Mouse (Mus musculus): ENCODE measurements around the gene Osbpl9. TPM values are rescaled to one million over a fixed set of nuclear protein-coding genes. Genes with fewer than 3 reads are reported as not detected.

Osbpl9 gene
- polyA plus RNA-seq, 1 experiment from 2014 or later = 45.0 TPM

GRCm38 (mm10) chr4:109072891-109073290, 129.2 kb downstream of the Osbpl9 start:
- Histone ChIP-seq H3K9ac (ENCODE audit: low read length) (no peak overlapping the region), H3K4me2 (replicated peaks; ENCODE audit: low read depth) (no peak overlapping the region), H3K36me3 (ENCODE audit: control insufficient read depth, insufficient read depth, low read length) (peaks cover 12% of the 10 kb centered on the region), H3K27ac (replicated peaks) (no peak overlapping the region), H3K4me3 (ENCODE audit: low read depth, low read length) (no peak overlapping the region), H3K4me1 (replicated peaks; ENCODE audit: control insufficient read depth, insufficient read depth) (no peaks in the 10 kb centered on the region), H3K27me3 (ENCODE audit: control insufficient read depth, insufficient read depth, low read length) (no peaks in the 10 kb centered on the region), H3K9me3 (ENCODE audit: control insufficient read depth, low read length) (no peaks in the 10 kb centered on the region)
- WGBS = 84% methylated on average over 6 of the region's 6 CpGs
- no peak for TF ChIP-seq CTCF (IDR thresholded peaks at IDR 0.05; ENCODE audit: low read depth)
- no peak for TF ChIP-seq EP300 (optimal IDR thresholded peaks at IDR 0.05)
- DNase-seq (ENCODE audit: low spot score) = no peak
- ATAC-seq (ENCODE audit: low FRiP score, low TSS enrichment) = no peak

GRCm38 (mm10) chr4:109065714-109066113, 136.4 kb downstream of the Osbpl9 start:
- DNase-seq (ENCODE audit: low spot score) (no peak), ATAC-seq (ENCODE audit: low FRiP score, low TSS enrichment) (no peak)
- no peak overlapping the region for H3K4me2 ChIP-seq (replicated peaks; ENCODE audit: low read depth)
- H3K27ac ChIP-seq (replicated peaks) = no peak overlapping the region
- H3K9ac ChIP-seq (ENCODE audit: low read length) = no peak overlapping the region
- WGBS = 87% methylated on average over 5 of the region's 5 CpGs
- H3K9me3 ChIP-seq (ENCODE audit: control insufficient read depth, low read length) = no peaks in the 10 kb centered on the region
- no peaks in the 10 kb centered on the region for H3K4me1 ChIP-seq (replicated peaks; ENCODE audit: control insufficient read depth, insufficient read depth)
- no peak overlapping the region for H3K4me3 ChIP-seq (ENCODE audit: low read depth, low read length)
- H3K27me3 ChIP-seq (ENCODE audit: control insufficient read depth, insufficient read depth, low read length) = no peaks in the 10 kb centered on the region
- peaks cover 36% of the 10 kb centered on the region for H3K36me3 ChIP-seq (ENCODE audit: control insufficient read depth, insufficient read depth, low read length)
- no peak for TF ChIP-seq EP300 (optimal IDR thresholded peaks at IDR 0.05)
- no peak for TF ChIP-seq CTCF (IDR thresholded peaks at IDR 0.05; ENCODE audit: low read depth)

GRCm38 (mm10) chr4:109064941-109065340, 137.1 kb downstream of the Osbpl9 start:
- no peak overlapping the region for H3K27ac ChIP-seq (replicated peaks)
- H3K36me3 ChIP-seq (ENCODE audit: control insufficient read depth, insufficient read depth, low read length) = peaks cover 43% of the 10 kb centered on the region
- no peaks in the 10 kb centered on the region for H3K9me3 ChIP-seq (ENCODE audit: control insufficient read depth, low read length)

GRCm38 (mm10) chr4:109059255-109059821, 142.7 kb downstream of the Osbpl9 start:
- 66% methylated on average over 4 of the region's 4 CpGs for WGBS
- Histone ChIP-seq H3K4me1 (replicated peaks; ENCODE audit: control insufficient read depth, insufficient read depth) (no peaks in the 10 kb centered on the region), H3K9me3 (ENCODE audit: control insufficient read depth, low read length) (no peaks in the 10 kb centered on the region), H3K36me3 (ENCODE audit: control insufficient read depth, insufficient read depth, low read length) (peaks cover 54% of the 10 kb centered on the region), H3K4me3 (ENCODE audit: low read depth, low read length) (no peak overlapping the region), H3K4me2 (replicated peaks; ENCODE audit: low read depth) (no peak overlapping the region), H3K27ac (replicated peaks) (no peak overlapping the region), H3K27me3 (ENCODE audit: control insufficient read depth, insufficient read depth, low read length) (no peaks in the 10 kb centered on the region), H3K9ac (ENCODE audit: low read length) (no peak overlapping the region)
- no peak for DNase-seq (ENCODE audit: low spot score)
- no peak for TF ChIP-seq EP300 (optimal IDR thresholded peaks at IDR 0.05)
- no peak for TF ChIP-seq CTCF (IDR thresholded peaks at IDR 0.05; ENCODE audit: low read depth)
- ATAC-seq (ENCODE audit: low FRiP score, low TSS enrichment) = 0 out of 2 replicates have a peak, but pooled peaks have one; percentile 19

More at GRCm38 (mm10) chr4:109064941-109065340, 137.1 kb downstream of the Osbpl9 start:
- no peaks in the 10 kb centered on the region for H3K27me3 ChIP-seq (ENCODE audit: control insufficient read depth, insufficient read depth, low read length)
- TF ChIP-seq CTCF (IDR thresholded peaks at IDR 0.05; ENCODE audit: low read depth) (no peak), EP300 (optimal IDR thresholded peaks at IDR 0.05) (no peak)
- H3K4me2 ChIP-seq (replicated peaks; ENCODE audit: low read depth) = no peak overlapping the region
- no peaks in the 10 kb centered on the region for H3K4me1 ChIP-seq (replicated peaks; ENCODE audit: control insufficient read depth, insufficient read depth)
- H3K9ac ChIP-seq (ENCODE audit: low read length) = no peak overlapping the region
- DNase-seq (ENCODE audit: low spot score) = no peak
- 75% methylated on average over 6 of the region's 6 CpGs for WGBS
- no peak overlapping the region for H3K4me3 ChIP-seq (ENCODE audit: low read depth, low read length)
- no peak for ATAC-seq (ENCODE audit: low FRiP score, low TSS enrichment)

GRCm38 (mm10) chr4:109057640-109058039, 144.4 kb downstream of the Osbpl9 start:
- 92% methylated on average over 8 of the region's 8 CpGs for WGBS

GRCm38 (mm10) chr4:109056351-109056750, 145.7 kb downstream of the Osbpl9 start:
- no peaks in the 10 kb centered on the region for H3K4me1 ChIP-seq (replicated peaks; ENCODE audit: control insufficient read depth, insufficient read depth)
- H3K9me3 ChIP-seq (ENCODE audit: control insufficient read depth, low read length) = no peaks in the 10 kb centered on the region
- no peak overlapping the region for H3K4me2 ChIP-seq (replicated peaks; ENCODE audit: low read depth)
- no peak overlapping the region for H3K9ac ChIP-seq (ENCODE audit: low read length)
- no peak for DNase-seq (ENCODE audit: low spot score)
- 77% methylated on average over 7 of the region's 7 CpGs for WGBS
- H3K27ac ChIP-seq (replicated peaks) = no peak overlapping the region
- H3K27me3 ChIP-seq (ENCODE audit: control insufficient read depth, insufficient read depth, low read length) = no peaks in the 10 kb centered on the region
- H3K4me3 ChIP-seq (ENCODE audit: low read depth, low read length) = no peak overlapping the region
- peaks cover 52% of the 10 kb centered on the region for H3K36me3 ChIP-seq (ENCODE audit: control insufficient read depth, insufficient read depth, low read length)
- no peak for ATAC-seq (ENCODE audit: low FRiP score, low TSS enrichment)
- TF ChIP-seq CTCF (IDR thresholded peaks at IDR 0.05; ENCODE audit: low read depth) (peak; percentile 41), EP300 (optimal IDR thresholded peaks at IDR 0.05) (no peak)

More at GRCm38 (mm10) chr4:109057640-109058039, 144.4 kb downstream of the Osbpl9 start:
- no peaks in the 10 kb centered on the region for H3K27me3 ChIP-seq (ENCODE audit: control insufficient read depth, insufficient read depth, low read length)
- H3K4me2 ChIP-seq (replicated peaks; ENCODE audit: low read depth) = no peak overlapping the region
- ATAC-seq (ENCODE audit: low FRiP score, low TSS enrichment) (no peak), DNase-seq (ENCODE audit: low spot score) (no peak)
- H3K4me1 ChIP-seq (replicated peaks; ENCODE audit: control insufficient read depth, insufficient read depth) = no peaks in the 10 kb centered on the region
- H3K4me3 ChIP-seq (ENCODE audit: low read depth, low read length) = no peak overlapping the region
- H3K9ac ChIP-seq (ENCODE audit: low read length) = no peak overlapping the region
- H3K27ac ChIP-seq (replicated peaks) = no peak overlapping the region
- no peaks in the 10 kb centered on the region for H3K9me3 ChIP-seq (ENCODE audit: control insufficient read depth, low read length)
- TF ChIP-seq EP300 (optimal IDR thresholded peaks at IDR 0.05) = no peak
- no peak for TF ChIP-seq CTCF (IDR thresholded peaks at IDR 0.05; ENCODE audit: low read depth)
- peaks cover 55% of the 10 kb centered on the region for H3K36me3 ChIP-seq (ENCODE audit: control insufficient read depth, insufficient read depth, low read length)

Measured in stomach, postnatal 0 days (tissue).